Mouse (Mus musculus): ENCODE data around the gene BC017158.

- no peak for TF ChIP-seq POLR2A (IDR thresholded peaks at IDR 0.05; ENCODE audit: control insufficient read depth, low read depth, low read length)
- TF ChIP-seq CTCF (IDR thresholded peaks at IDR 0.05; ENCODE audit: control insufficient read depth, insufficient read depth, insufficient replicate concordance, low read depth, low read length): no peak
These were observed 53.5 kb downstream of the BC017158 start for GRCm38 (mm10) chr7:128244410-128245025.
